Mouse (Mus musculus) midbrain, postnatal 0 days (tissue): ENCODE measurements around the gene Zfp36. TPM values are rescaled to one million over a fixed set of nuclear protein-coding genes. Genes with fewer than 3 reads are reported as not detected.

Source experiments
- ATAC-seq: fragments of 200-750 bp; cut with Nextera tagmentation; 2 replicates; pipeline ENCODE4 v1.8.0; 2017; ENCODE audit warnings: moderate number of reproducible peaks, mild to moderate bottlenecking, moderate TSS enrichment, moderate library complexity; ENCODE audit not compliant: low FRiP score
- DNase-seq: peaks from one replicate; pipeline ENCODE4 v3.0.0-alpha.2; 2015; ENCODE audit warnings: low spot score
- H3K27ac ChIP-seq: fragments of 300-500 bp; sonication (generic); 2 replicates; pipeline ENCODE4 v1.5.1; 2014; ENCODE audit warnings: low read depth, mild to moderate bottlenecking, low read length, mixed read lengths
- H3K27me3 ChIP-seq: fragments of 300-500 bp; sonication (generic); 2 replicates; pipeline ENCODE4 v1.6.1; 2014; ENCODE audit warnings: low read length, control low read depth, mixed read lengths; ENCODE audit not compliant: insufficient read depth
- H3K36me3 ChIP-seq: fragments of 300-500 bp; sonication (generic); 2 replicates; pipeline ENCODE4 v1.6.1; 2014; ENCODE audit warnings: low read length, control low read depth, mixed read lengths; ENCODE audit not compliant: insufficient read depth
- H3K4me1 ChIP-seq: fragments of 300-500 bp; sonication (generic); 2 replicates; pipeline ENCODE4 v1.6.1; 2014; ENCODE audit warnings: mild to moderate bottlenecking, control low read depth, antibody characterized with exemption, low read length, mixed read lengths; ENCODE audit not compliant: insufficient read depth
- H3K4me2 ChIP-seq: fragments of 300-500 bp; sonication (generic); 2 replicates; pipeline ENCODE4 v1.6.1; 2014; ENCODE audit warnings: low read depth, mild to moderate bottlenecking, low read length, mixed read lengths; ENCODE audit not compliant: poor library complexity, severe bottlenecking
- H3K4me3 ChIP-seq: fragments of 300-500 bp; sonication (generic); 2 replicates; pipeline ENCODE4 v1.5.1; 2014; ENCODE audit warnings: low read depth, mild to moderate bottlenecking, low read length, moderate library complexity
- H3K9ac ChIP-seq: fragments of 300-500 bp; sonication (generic); replicated peaks from 2 replicates; pipeline ENCODE4 v1.6.1; 2014; ENCODE audit warnings: mild to moderate bottlenecking, low read length, moderate library complexity, mixed read lengths; ENCODE audit not compliant: poor library complexity, severe bottlenecking
- H3K9me3 ChIP-seq: fragments of 300-500 bp; sonication (generic); 2 replicates; pipeline ENCODE4 v1.6.1; 2016; ENCODE audit warnings: low read length, control low read depth
- CTCF ChIP-seq: IDR thresholded peaks from 2 replicates; pipeline ENCODE4 v1.5.1; 2016; ENCODE audit warnings: antibody characterized with exemption, mild to moderate bottlenecking
- WGBS: fragments of 180-500 bp; shearing (Covaris S2); extraction: QIAGEN DNeasy Blood & Tissue Kit; methylation state at CpG from one replicate; pipeline ENCODE4 v1.1.7; 2014; 5-methylcytosine and 5-hydroxymethylcytosine counted together
- polyA plus RNA-seq: library from polyadenylated mRNA; unstranded; fragments of >200 nt; fragmentation: Nextera tagmentation; extraction: Ambion mirVana; gene quantifications from 2 replicates; pipeline ENCODE4 v1.2.1, GENCODE M21; 2015
- total RNA-seq: library from RNA; depleted of rRNA; stranded (reverse); fragments of >200 nt; gene quantifications from 2 replicates; pipeline ENCODE4 v1.2.3, GENCODE M21; 2014

The Zfp36 gene
- total and polyA plus RNA-seq, 2 experiments from 2014 or later, result 2.9 to 4.1 TPM

GRCm38 (mm10) chr7:28354113-28354581 lies 25.9 kb downstream of the Zfp36 start:
- ATAC-seq (no peak), DNase-seq (no peak)
- WGBS, result 83% methylated on average over 3 of the region's 3 CpGs
- TF ChIP-seq CTCF, result no peak
- Histone ChIP-seq H3K36me3 (peaks cover 13% of the 10 kb centered on the region; the same call in 1 of the 2 replicates), H3K27me3 (no peaks in the 10 kb centered on the region), H3K4me1 (peaks cover 9% of the 10 kb centered on the region; the same call in 1 of the 2 replicates), H3K27ac (no peak overlapping the region), H3K9ac (no peak overlapping the region), H3K4me3 (no peak overlapping the region), H3K9me3 (no peaks in the 10 kb centered on the region), H3K4me2 (no peak overlapping the region)

- Histone ChIP-seq H3K9me3 (no peaks in the 10 kb centered on the region), H3K4me2 (no peak overlapping the region), H3K4me3 (no peak overlapping the region), H3K27ac (no peak overlapping the region), H3K36me3 (peaks cover 13% of the 10 kb centered on the region; the same call in 1 of the 2 replicates), H3K4me1 (peaks cover 9% of the 10 kb centered on the region; the same call in 1 of the 2 replicates), H3K27me3 (no peaks in the 10 kb centered on the region), H3K9ac (no peak overlapping the region)
- peak; percentile 27 for TF ChIP-seq CTCF
- ATAC-seq (no peak), DNase-seq (no peak)
- WGBS, result 98% methylated on average over 2 of the region's 2 CpGs
Observed at GRCm38 (mm10) chr7:28353267-28353666, 26.8 kb downstream of the Zfp36 start.

GRCm38 (mm10) chr7:28351676-28352191 lies 28.3 kb downstream of the Zfp36 start:
- peaks cover 9% of the 10 kb centered on the region; the same call in 1 of the 2 replicates for H3K4me1 ChIP-seq
- H3K9ac ChIP-seq, result peak overlapping the region; percentile 97
- ATAC-seq (no peak), DNase-seq (no peak)
- 41% methylated on average over 4 of the region's 4 CpGs for whole genome bisulfite sequencing
- peak overlapping the region; percentile 84 for H3K4me2 ChIP-seq
- H3K36me3 ChIP-seq, result peaks cover 13% of the 10 kb centered on the region; the same call in 1 of the 2 replicates
- H3K27me3 ChIP-seq, result no peaks in the 10 kb centered on the region
- no peak overlapping the region for H3K27ac ChIP-seq
- peak overlapping the region; percentile 85 for H3K4me3 ChIP-seq
- H3K9me3 ChIP-seq, result no peaks in the 10 kb centered on the region
- no peak for TF ChIP-seq CTCF

GRCm38 (mm10) chr7:28350155-28350883 lies 29.7 kb downstream of the Zfp36 start, which contains the start of gene Rps16:
Gene Rps16, plus strand, starts transcription at chr7:28350652.
- Histone ChIP-seq H3K9ac (peak within 1 kb of the TSS; percentile 97), H3K36me3 (peaks cover 13% of the 10 kb centered on the region; the same call in 1 of the 2 replicates), H3K27me3 (no peaks in the 10 kb centered on the region), H3K4me3 (peak within 1 kb of the TSS; percentile 85), H3K4me2 (peak within 1 kb of the TSS; percentile 84), H3K27ac (peak within 1 kb of the TSS; percentile 83), H3K4me1 (peaks cover 9% of the 10 kb centered on the region; the same call in 1 of the 2 replicates), H3K9me3 (no peaks in the 10 kb centered on the region)
- DNase-seq, result peak; percentile 99
- peak; percentile 92 for ATAC-seq
- under 1% methylated on average over 49 of the region's 50 CpGs for WGBS
- no peak for TF ChIP-seq CTCF

GRCm38 (mm10) chr7:28348601-28349000 lies 31.5 kb downstream of the Zfp36 start:
- Histone ChIP-seq H3K4me3 (no peak overlapping the region), H3K4me1 (peaks cover 9% of the 10 kb centered on the region; the same call in 1 of the 2 replicates), H3K36me3 (peaks cover 5% of the 10 kb centered on the region; the same call in 1 of the 2 replicates), H3K27me3 (no peaks in the 10 kb centered on the region), H3K9ac (no peak overlapping the region), H3K4me2 (no peak overlapping the region), H3K9me3 (no peaks in the 10 kb centered on the region), H3K27ac (no peak overlapping the region)
- ATAC-seq, result no peak
- peak; percentile 55 for TF ChIP-seq CTCF
- WGBS, result 91% methylated on average over 7 of the region's 7 CpGs
- peak; percentile 47 for DNase-seq

- no peak for TF ChIP-seq CTCF
- ATAC-seq (no peak), DNase-seq (no peak)
- no peak overlapping the region for H3K4me2 ChIP-seq
- H3K9ac ChIP-seq, result no peak overlapping the region
- peaks cover 9% of the 10 kb centered on the region; the same call in 1 of the 2 replicates for H3K4me1 ChIP-seq
- no peaks in the 10 kb centered on the region for H3K27me3 ChIP-seq
- 79% methylated on average over 3 of the region's 3 CpGs for WGBS
- no peaks in the 10 kb centered on the region for H3K9me3 ChIP-seq
- H3K4me3 ChIP-seq, result no peak overlapping the region
- H3K27ac ChIP-seq, result no peak overlapping the region
- no peaks in the 10 kb centered on the region for H3K36me3 ChIP-seq
Observed at GRCm38 (mm10) chr7:28347746-28348145, 32.3 kb downstream of the Zfp36 start.
